Mouse (Mus musculus) limb, embryonic 13.5 days (tissue): Measurements from ENCODE around the gene Cd34. TPM values are rescaled to one million over a fixed set of nuclear protein-coding genes. Genes with fewer than 3 reads are reported as not detected.
A peak's percentile ranks its signal among the peaks of the same experiment; 100 is the strongest.

ENCODE experiments used
- ATAC-seq: fragments of 200-750 bp; cut with Nextera tagmentation; 2 replicates; pipeline ENCODE4 v1.8.0; 2017; ENCODE audit warnings: low read depth, moderate number of reproducible peaks, moderate TSS enrichment; ENCODE audit not compliant: low FRiP score
- H3K27ac ChIP-seq: fragments of 300-500 bp; sonication (generic); 2 replicates; pipeline ENCODE4 v1.5.1; 2015; ENCODE audit warnings: inconsistent platforms, mild to moderate bottlenecking, moderate library complexity
- H3K27me3 ChIP-seq: fragments of 300-500 bp; sonication (generic); 2 replicates; pipeline ENCODE4 v1.6.1; 2015; ENCODE audit warnings: mild to moderate bottlenecking, inconsistent platforms
- H3K36me3 ChIP-seq: fragments of 300-500 bp; sonication (generic); 2 replicates; pipeline ENCODE4 v1.6.1; 2015; ENCODE audit warnings: inconsistent platforms, mild to moderate bottlenecking, moderate library complexity
- H3K4me1 ChIP-seq: fragments of 300-500 bp; sonication (generic); 2 replicates; pipeline ENCODE4 v1.6.1; 2015; ENCODE audit warnings: inconsistent platforms
- H3K4me2 ChIP-seq: fragments of 300-500 bp; sonication (generic); replicated peaks from 2 replicates; pipeline ENCODE4 v1.6.1; 2015; ENCODE audit warnings: inconsistent platforms, mild to moderate bottlenecking, moderate library complexity
- H3K4me3 ChIP-seq: fragments of 300-500 bp; sonication (generic); 2 replicates; pipeline ENCODE4 v1.5.1; 2015; ENCODE audit warnings: moderate library complexity, mild to moderate bottlenecking, inconsistent platforms
- H3K9ac ChIP-seq: fragments of 300-500 bp; sonication (generic); 2 replicates; pipeline ENCODE4 v1.6.1; 2015; ENCODE audit warnings: mild to moderate bottlenecking, inconsistent platforms
- H3K9me3 ChIP-seq: fragments of 300-500 bp; sonication (generic); 2 replicates; pipeline ENCODE4 v1.6.1; 2016; ENCODE audit warnings: inconsistent platforms
- WGBS: fragments of 180-500 bp; shearing (Covaris S2); methylation state at CpG from one replicate; pipeline ENCODE4 v1.1.7; 2015; 5-methylcytosine and 5-hydroxymethylcytosine counted together
- polyA plus RNA-seq: library from polyadenylated mRNA; unstranded; fragments of >200 nt; fragmentation: Nextera tagmentation; extraction: Ambion mirVana; gene quantifications from 2 replicates; pipeline ENCODE4 v1.2.1, GENCODE M21; 2015

The Cd34 gene
- polyA plus RNA-seq, 1 experiment from 2014 or later = 59.7 TPM

GRCm38 (mm10) chr1:194976517-194977370 lies 38.1 kb downstream of the Cd34 start:
- Histone ChIP-seq H3K9ac (peak overlapping the region; percentile 77), H3K27ac (no peak overlapping the region), H3K4me1 (peaks cover 9% of the 10 kb centered on the region), H3K36me3 (no peaks in the 10 kb centered on the region), H3K4me3 (peak overlapping the region; percentile 68), H3K4me2 (peak overlapping the region; percentile 94), H3K9me3 (no peaks in the 10 kb centered on the region), H3K27me3 (peaks cover 22% of the 10 kb centered on the region)
- peak; percentile 94 for ATAC-seq
- under 1% methylated on average over 44 of the region's 44 CpGs for WGBS

DNA sequence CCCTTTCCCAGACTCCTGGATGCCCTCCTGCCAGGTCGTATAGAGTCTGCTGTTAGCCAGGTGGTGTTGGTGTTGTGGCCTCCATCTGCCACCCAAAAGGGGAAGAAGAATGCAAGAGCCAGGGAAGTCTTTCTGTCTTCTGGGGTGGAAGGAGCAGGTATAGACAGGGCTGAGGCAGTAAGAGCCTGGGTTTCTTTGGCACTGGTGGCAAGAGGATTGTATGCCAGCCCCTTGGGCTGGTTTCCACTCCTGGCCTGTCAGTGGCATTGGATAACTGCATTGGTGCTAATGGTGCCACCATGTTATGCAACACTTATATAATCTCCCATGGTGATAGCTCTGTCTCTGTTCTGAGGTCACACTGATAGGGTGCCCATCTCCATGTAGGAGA lies 38.7 kb downstream of the Cd34 start:
- Histone ChIP-seq H3K36me3 (no peaks in the 10 kb centered on the region), H3K9ac (no peak overlapping the region), H3K27ac (no peak overlapping the region), H3K4me2 (peak overlapping the region; percentile 94), H3K4me1 (peaks cover 9% of the 10 kb centered on the region), H3K4me3 (no peak overlapping the region), H3K9me3 (no peaks in the 10 kb centered on the region), H3K27me3 (peaks cover 22% of the 10 kb centered on the region)
- WGBS = 12% methylated on average over 1 of the region's 1 CpGs
- no peak for ATAC-seq

- no peak for ATAC-seq
- H3K36me3 ChIP-seq = no peaks in the 10 kb centered on the region
- no peaks in the 10 kb centered on the region for H3K9me3 ChIP-seq
- H3K9ac ChIP-seq = no peak overlapping the region
- H3K27me3 ChIP-seq = peaks cover 22% of the 10 kb centered on the region
- WGBS = 59% methylated on average over 5 of the region's 5 CpGs
- no peak overlapping the region for H3K27ac ChIP-seq
- peaks cover 9% of the 10 kb centered on the region for H3K4me1 ChIP-seq
- H3K4me3 ChIP-seq = no peak overlapping the region
- no peak overlapping the region for H3K4me2 ChIP-seq
Measured at GRCm38 (mm10) chr1:194977946-194978720, 39.5 kb downstream of the Cd34 start.

GRCm38 (mm10) chr1:194980826-194981435 lies 42.3 kb downstream of the Cd34 start:
- Histone ChIP-seq H3K4me2 (no peak overlapping the region), H3K9me3 (no peaks in the 10 kb centered on the region), H3K4me3 (no peak overlapping the region), H3K36me3 (no peaks in the 10 kb centered on the region), H3K4me1 (peaks cover 8% of the 10 kb centered on the region), H3K9ac (no peak overlapping the region), H3K27ac (no peak overlapping the region), H3K27me3 (peaks cover 13% of the 10 kb centered on the region)
- no peak for ATAC-seq
- 69% methylated on average over 1 of the region's 1 CpGs for WGBS

DNA sequence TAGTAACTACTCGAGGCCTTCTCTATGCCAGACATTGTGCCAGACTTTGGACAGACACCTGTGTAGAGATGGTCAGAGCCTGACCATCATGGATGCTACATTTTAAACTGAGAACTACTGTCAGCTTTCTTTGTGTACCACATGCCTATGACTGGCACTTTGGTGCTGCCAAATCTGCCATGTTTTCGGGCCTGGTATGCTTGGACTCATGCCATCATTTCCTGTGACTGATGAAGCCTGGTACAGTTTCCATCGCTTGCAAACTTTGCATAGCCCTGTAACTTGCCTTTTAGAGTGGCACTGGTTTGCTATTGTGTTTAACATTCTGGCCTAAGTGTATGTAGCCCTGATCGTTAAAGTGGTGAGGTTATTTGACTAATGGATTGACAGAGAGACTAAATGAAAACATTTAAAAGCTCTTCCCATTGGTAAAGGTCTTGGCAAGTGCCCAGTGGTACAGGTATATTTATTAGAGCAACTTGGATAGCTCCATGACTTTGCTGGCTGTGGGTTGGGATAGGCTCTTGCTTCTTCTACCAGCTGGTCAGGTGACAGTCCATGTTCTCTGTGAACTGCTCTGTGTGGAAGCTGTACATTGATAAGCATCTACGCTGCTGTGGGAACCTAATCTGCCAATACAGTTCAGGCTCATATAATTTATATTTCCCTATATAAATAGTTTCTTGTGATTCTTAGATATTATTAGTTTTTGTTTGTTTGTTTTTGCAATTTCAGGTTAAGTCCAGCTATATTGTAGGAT lies 44.5 kb downstream of the Cd34 start:
- Histone ChIP-seq H3K9ac (no peak overlapping the region), H3K9me3 (no peaks in the 10 kb centered on the region), H3K4me2 (no peak overlapping the region), H3K4me1 (no peaks in the 10 kb centered on the region), H3K36me3 (no peaks in the 10 kb centered on the region), H3K4me3 (no peak overlapping the region), H3K27me3 (no peaks in the 10 kb centered on the region), H3K27ac (no peak overlapping the region)
- no peak for ATAC-seq
- WGBS = 82% methylated on average over 5 of the region's 5 CpGs

- ATAC-seq = no peak
- Histone ChIP-seq H3K4me1 (no peaks in the 10 kb centered on the region), H3K9me3 (no peaks in the 10 kb centered on the region), H3K36me3 (no peaks in the 10 kb centered on the region), H3K9ac (no peak overlapping the region), H3K4me3 (no peak overlapping the region), H3K4me2 (no peak overlapping the region), H3K27ac (no peak overlapping the region), H3K27me3 (no peaks in the 10 kb centered on the region)
- WGBS = 80% methylated on average over 3 of the region's 3 CpGs
Measured at GRCm38 (mm10) chr1:194984914-194985313, 46.3 kb downstream of the Cd34 start.

DNA sequence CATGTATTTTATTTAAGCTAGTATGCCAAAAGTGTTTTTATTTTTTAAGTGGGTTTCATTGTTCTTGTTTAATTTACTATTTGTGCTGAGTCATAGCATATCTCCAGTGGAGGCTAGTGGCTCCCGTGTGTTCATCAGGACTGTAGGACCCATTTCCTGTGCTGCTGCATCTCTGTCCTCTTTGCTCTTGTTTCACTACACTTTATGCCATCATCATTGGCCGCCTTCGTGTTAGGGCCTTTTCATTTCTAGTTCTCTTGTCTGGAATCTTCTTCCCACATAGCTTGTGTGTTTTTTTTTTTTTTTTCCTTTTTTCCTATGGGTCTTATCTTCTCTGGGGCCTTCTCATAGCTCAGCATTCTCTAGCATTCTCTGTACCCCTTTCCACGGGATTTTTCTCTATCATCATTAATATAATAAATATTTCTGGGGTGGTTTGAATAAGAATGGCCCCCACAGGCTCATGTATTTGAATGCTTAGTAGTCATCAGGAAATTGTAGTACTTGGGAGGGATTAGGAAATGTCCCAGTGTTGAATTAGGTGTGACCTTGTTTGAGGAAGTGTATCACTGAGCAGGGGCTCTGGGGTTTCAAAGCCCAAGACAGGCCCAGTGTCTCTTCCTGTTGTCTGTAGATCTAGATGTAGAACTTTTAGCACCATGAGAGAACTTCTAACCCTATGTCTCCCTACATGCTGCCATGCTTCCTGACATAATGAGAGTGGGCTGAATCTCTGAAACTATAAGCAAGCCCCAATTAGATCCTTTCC lies 47.0 kb downstream of the Cd34 start:
- Histone ChIP-seq H3K9ac (no peak overlapping the region), H3K36me3 (no peaks in the 10 kb centered on the region), H3K4me1 (no peaks in the 10 kb centered on the region), H3K4me2 (no peak overlapping the region), H3K4me3 (no peak overlapping the region), H3K9me3 (no peaks in the 10 kb centered on the region), H3K27ac (no peak overlapping the region), H3K27me3 (no peaks in the 10 kb centered on the region)
- no peak for ATAC-seq
- WGBS = 82% methylated on average over 4 of the region's 4 CpGs

DNA sequence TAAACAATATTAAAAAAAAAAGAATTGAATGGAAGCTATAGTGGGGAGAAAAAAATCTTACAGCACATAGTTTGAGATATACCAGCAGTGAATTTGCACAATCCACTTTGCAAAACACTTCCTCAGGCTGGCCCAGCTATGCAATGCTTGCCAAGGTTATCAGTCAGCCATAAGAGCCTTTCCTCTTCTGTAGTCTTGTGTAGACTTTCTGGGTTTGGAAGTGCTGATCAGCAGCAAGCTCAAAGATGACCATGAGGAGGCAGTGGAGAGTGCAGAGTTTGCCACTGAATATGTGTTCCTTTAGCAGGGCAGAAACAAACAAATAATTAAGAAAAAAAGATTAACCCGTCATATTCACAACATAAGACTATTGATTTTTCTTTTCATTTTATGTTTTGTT lies 50.4 kb downstream of the Cd34 start:
- WGBS = 91% methylated on average over 1 of the region's 1 CpGs
- Histone ChIP-seq H3K36me3 (no peaks in the 10 kb centered on the region), H3K9ac (no peak overlapping the region), H3K4me1 (no peaks in the 10 kb centered on the region), H3K27ac (no peak overlapping the region), H3K9me3 (no peaks in the 10 kb centered on the region), H3K27me3 (no peaks in the 10 kb centered on the region), H3K4me3 (no peak overlapping the region), H3K4me2 (no peak overlapping the region)
- ATAC-seq = no peak

- H3K9ac ChIP-seq = no peak overlapping the region
- no peak overlapping the region for H3K4me2 ChIP-seq
- H3K9me3 ChIP-seq = no peaks in the 10 kb centered on the region
- H3K27me3 ChIP-seq = no peaks in the 10 kb centered on the region
- H3K4me1 ChIP-seq = no peaks in the 10 kb centered on the region
- H3K36me3 ChIP-seq = no peaks in the 10 kb centered on the region
- 89% methylated on average over 2 of the region's 2 CpGs for WGBS
- no peak overlapping the region for H3K27ac ChIP-seq
- ATAC-seq = no peak
- H3K4me3 ChIP-seq = no peak overlapping the region
Measured at GRCm38 (mm10) chr1:194990976-194991375, 52.4 kb downstream of the Cd34 start.

- Histone ChIP-seq H3K27ac (no peak overlapping the region), H3K9me3 (no peaks in the 10 kb centered on the region), H3K4me3 (no peak overlapping the region), H3K9ac (no peak overlapping the region), H3K4me1 (no peaks in the 10 kb centered on the region), H3K36me3 (no peaks in the 10 kb centered on the region), H3K4me2 (no peak overlapping the region), H3K27me3 (no peaks in the 10 kb centered on the region)
- no peak for ATAC-seq
- 77% methylated on average over 2 of the region's 2 CpGs for WGBS
Measured at GRCm38 (mm10) chr1:194991654-194992053, 53.0 kb downstream of the Cd34 start.

DNA sequence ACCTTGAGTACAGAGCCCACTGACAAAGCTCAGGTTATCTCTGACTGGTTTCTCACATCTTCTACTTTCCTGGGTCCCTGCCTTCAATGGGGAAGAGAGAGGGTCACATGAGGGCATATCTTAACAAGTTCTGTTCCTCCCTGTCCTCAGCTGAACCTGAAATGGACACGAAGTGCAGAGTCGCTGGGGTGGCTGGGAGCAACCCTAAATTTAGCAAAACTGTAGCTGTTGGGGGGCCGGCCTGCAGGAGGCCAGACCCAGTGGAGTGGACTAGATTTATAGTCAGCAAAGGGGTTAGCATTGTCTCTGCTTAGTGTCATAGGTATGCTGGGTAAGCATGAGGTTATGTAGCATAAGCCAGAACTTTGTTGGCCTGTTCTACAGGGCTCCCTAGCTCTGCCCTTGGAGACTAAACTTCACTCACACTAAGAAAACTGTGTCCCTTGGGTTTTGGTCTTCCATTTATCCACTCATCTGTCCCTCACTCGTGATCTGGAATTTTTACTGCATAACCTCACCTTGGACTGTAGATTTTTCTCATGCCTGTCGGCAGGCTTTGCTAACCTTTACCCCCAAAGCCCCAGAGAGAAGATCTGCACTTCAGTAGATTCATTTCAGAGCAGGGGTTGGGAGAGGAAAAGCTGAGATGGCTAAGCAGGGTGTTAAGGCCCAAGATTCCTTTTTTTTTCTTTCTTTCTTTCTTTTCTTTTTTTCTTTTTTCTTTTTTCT lies 54.1 kb downstream of the Cd34 start:
- Histone ChIP-seq H3K36me3 (no peaks in the 10 kb centered on the region), H3K4me1 (no peaks in the 10 kb centered on the region), H3K9me3 (no peaks in the 10 kb centered on the region), H3K9ac (no peak overlapping the region), H3K27me3 (no peaks in the 10 kb centered on the region), H3K4me3 (no peak overlapping the region), H3K27ac (no peak overlapping the region), H3K4me2 (no peak overlapping the region)
- 78% methylated on average over 5 of the region's 5 CpGs for WGBS
- no peak; the same call in 1 of the 2 replicates for ATAC-seq
